Mouse (Mus musculus) hindbrain, postnatal 0 days (tissue): Measurements from ENCODE around the gene Tmcc3. TPM values are rescaled to one million over a fixed set of nuclear protein-coding genes. Genes with fewer than 3 reads are reported as not detected.
A peak's percentile ranks its signal among the peaks of the same experiment; 100 is the strongest.

Experiments used
- ATAC-seq: fragments of 200-750 bp; cut with Nextera tagmentation; 2 replicates; pipeline ENCODE4 v1.8.0; 2017; ENCODE audit warnings: mild to moderate bottlenecking, moderate TSS enrichment, moderate library complexity
- DNase-seq: peaks from one replicate; pipeline ENCODE4 v3.0.0-alpha.2; 2015; ENCODE audit warnings: low spot score
- H3K27ac ChIP-seq: fragments of 300-500 bp; sonication (generic); 2 replicates; pipeline ENCODE4 v1.5.1; 2014; ENCODE audit warnings: mild to moderate bottlenecking
- H3K27me3 ChIP-seq: fragments of 300-500 bp; sonication (generic); 2 replicates; pipeline ENCODE4 v1.6.1; 2014; ENCODE audit warnings: low read length, mixed read lengths; ENCODE audit not compliant: insufficient read depth
- H3K36me3 ChIP-seq: fragments of 300-500 bp; sonication (generic); 2 replicates; pipeline ENCODE4 v1.6.1; 2014; ENCODE audit warnings: low read length, mixed read lengths; ENCODE audit not compliant: insufficient read depth
- H3K4me1 ChIP-seq: fragments of 300-500 bp; sonication (generic); 2 replicates; pipeline ENCODE4 v1.6.1; 2014; ENCODE audit warnings: antibody characterized with exemption, low read length, mixed read lengths; ENCODE audit not compliant: insufficient read depth
- H3K4me2 ChIP-seq: fragments of 300-500 bp; sonication (generic); 2 replicates; pipeline ENCODE4 v1.6.1; 2014; ENCODE audit warnings: low read depth, mild to moderate bottlenecking, low read length, moderate library complexity, mixed read lengths
- H3K4me3 ChIP-seq: fragments of 300-500 bp; sonication (generic); 2 replicates; pipeline ENCODE4 v1.5.1; 2014; ENCODE audit warnings: low read length
- H3K9ac ChIP-seq: fragments of 300-500 bp; sonication (generic); replicated peaks from 2 replicates; pipeline ENCODE4 v1.6.1; 2014; ENCODE audit warnings: mild to moderate bottlenecking, low read length, moderate library complexity, mixed read lengths
- H3K9me3 ChIP-seq: fragments of 300-500 bp; sonication (generic); 2 replicates; pipeline ENCODE4 v1.6.1; 2016; ENCODE audit warnings: low read length, mixed read lengths
- CTCF ChIP-seq: IDR thresholded peaks from 2 replicates; pipeline ENCODE4 v1.5.1; 2016; ENCODE audit warnings: antibody characterized with exemption, control low read depth, low read depth
- WGBS: fragments of 180-500 bp; shearing (Covaris S2); extraction: QIAGEN DNeasy Blood & Tissue Kit; methylation state at CpG from one replicate; pipeline ENCODE4 v1.1.7; 2014; 5-methylcytosine and 5-hydroxymethylcytosine counted together
- polyA plus RNA-seq: library from polyadenylated mRNA; unstranded; fragments of >200 nt; fragmentation: Nextera tagmentation; extraction: Ambion mirVana; gene quantifications from 2 replicates; pipeline ENCODE4 v1.2.1, GENCODE M21; 2015
- total RNA-seq: library from RNA; depleted of rRNA; stranded (reverse); fragments of >200 nt; gene quantifications from 2 replicates; pipeline ENCODE4 v1.2.3, GENCODE M21; 2014; rRNA removed

The Tmcc3 gene
- total RNA-seq (9.7 and 10.5 TPM in 2 replicates), polyA plus RNA-seq (15.3 and 17.2 TPM in 2 replicates)

- Histone ChIP-seq H3K27me3 (no peaks in the 10 kb centered on the region), H3K9ac (peak within 1 kb of the TSS; percentile 55), H3K27ac (peak within 1 kb of the TSS; percentile 65; the same call in 1 of the 2 replicates), H3K36me3 (no peaks in the 10 kb centered on the region), H3K4me3 (peak within 1 kb of the TSS; percentile 59), H3K9me3 (no peaks in the 10 kb centered on the region), H3K4me2 (peak within 1 kb of the TSS; percentile 97), H3K4me1 (peaks cover 9% of the 10 kb centered on the region; the same call in 1 of the 2 replicates)
- peak; percentile 37 for ATAC-seq
- WGBS, result 2% methylated on average over 19 of the region's 19 CpGs
- peak; percentile 48; the same call in 1 of the 2 replicates for TF ChIP-seq CTCF
- peak; percentile 61 for DNase-seq
These were observed at the start of gene Tmcc3 for GRCm38 (mm10) chr10:94311511-94312006. TSS of gene Tmcc3 (plus strand) at chr10:94311949.

- H3K27ac ChIP-seq, result no peak overlapping the region
- ATAC-seq, result no peak
- H3K36me3 ChIP-seq, result no peaks in the 10 kb centered on the region
- H3K4me1 ChIP-seq, result peaks cover 5% of the 10 kb centered on the region; the same call in 1 of the 2 replicates
- no peak for TF ChIP-seq CTCF
- no peak overlapping the region for H3K4me2 ChIP-seq
- no peak for DNase-seq
- H3K9me3 ChIP-seq, result no peaks in the 10 kb centered on the region
- H3K4me3 ChIP-seq, result no peak overlapping the region
- 94% methylated on average over 13 of the region's 13 CpGs for WGBS
- no peaks in the 10 kb centered on the region for H3K27me3 ChIP-seq
- no peak overlapping the region for H3K9ac ChIP-seq
These were observed 49.1 kb upstream of the Tmcc3 start for GRCm38 (mm10) chr10:94262646-94263045.

GRCm38 (mm10) chr10:94263211-94263610 lies 48.5 kb upstream of the Tmcc3 start:
- WGBS, result 86% methylated on average over 3 of the region's 3 CpGs
- Histone ChIP-seq H3K4me2 (no peak overlapping the region), H3K9ac (no peak overlapping the region), H3K27me3 (no peaks in the 10 kb centered on the region), H3K9me3 (no peaks in the 10 kb centered on the region), H3K27ac (no peak overlapping the region), H3K4me3 (no peak overlapping the region), H3K36me3 (no peaks in the 10 kb centered on the region), H3K4me1 (peaks cover 5% of the 10 kb centered on the region; the same call in 1 of the 2 replicates)
- ATAC-seq (no peak), DNase-seq (no peak)
- no peak for TF ChIP-seq CTCF

GRCm38 (mm10) chr10:94265656-94266542 lies 45.9 kb upstream of the Tmcc3 start:
- Histone ChIP-seq H3K4me3 (no peak overlapping the region), H3K27ac (peak overlapping the region; percentile 63), H3K36me3 (no peaks in the 10 kb centered on the region), H3K9ac (no peak overlapping the region; the same call in 1 of the 2 replicates), H3K9me3 (no peaks in the 10 kb centered on the region), H3K4me1 (peaks cover 5% of the 10 kb centered on the region; the same call in 1 of the 2 replicates), H3K27me3 (no peaks in the 10 kb centered on the region), H3K4me2 (no peak overlapping the region)
- peak; percentile 72 for DNase-seq
- ATAC-seq, result peak; percentile 84
- 41% methylated on average over 17 of the region's 17 CpGs for WGBS
- TF ChIP-seq CTCF, result no peak

- Histone ChIP-seq H3K27ac (no peak overlapping the region), H3K4me2 (no peak overlapping the region), H3K9me3 (no peaks in the 10 kb centered on the region), H3K4me3 (no peak overlapping the region), H3K9ac (no peak overlapping the region), H3K36me3 (no peaks in the 10 kb centered on the region), H3K27me3 (no peaks in the 10 kb centered on the region), H3K4me1 (no peaks in the 10 kb centered on the region)
- ATAC-seq (no peak), DNase-seq (no peak)
- WGBS, result 39% methylated on average over 3 of the region's 3 CpGs
- TF ChIP-seq CTCF, result no peak
These were observed 36.4 kb upstream of the Tmcc3 start for GRCm38 (mm10) chr10:94275321-94275720.

GRCm38 (mm10) chr10:94276511-94276910 lies 35.2 kb upstream of the Tmcc3 start:
- no peak overlapping the region for H3K4me3 ChIP-seq
- no peak overlapping the region for H3K9ac ChIP-seq
- no peak overlapping the region for H3K27ac ChIP-seq
- H3K4me2 ChIP-seq, result no peak overlapping the region
- no peak for ATAC-seq
- no peaks in the 10 kb centered on the region for H3K9me3 ChIP-seq
- no peak for DNase-seq
- H3K27me3 ChIP-seq, result no peaks in the 10 kb centered on the region
- WGBS, result 57% methylated on average over 2 of the region's 2 CpGs
- no peaks in the 10 kb centered on the region for H3K36me3 ChIP-seq
- TF ChIP-seq CTCF, result no peak
- H3K4me1 ChIP-seq, result no peaks in the 10 kb centered on the region
